Mouse (Mus musculus) thymus, adult 2 months (tissue): ENCODE measurements around the gene Gm4498. TPM values are rescaled to one million over a fixed set of nuclear protein-coding genes. Genes with fewer than 3 reads are reported as not detected.
"Not testable (repeated sequence)": the region's sequence is repeated elsewhere in the genome, so short reads cannot be mapped to it uniquely, and the experiment has no call there.

Source experiments
- DNase-seq: peaks from one replicate; pipeline ENCODE4 v3.0.0; 2021
- H3K27ac ChIP-seq: fragments of 200-500 bp; 2 replicates; pipeline ENCODE4 v1.5.1; 2012; ENCODE audit warnings: low read length, control low read depth; ENCODE audit not compliant: control insufficient read depth, insufficient read depth
- H3K27me3 ChIP-seq: fragments of 200-500 bp; 2 replicates; pipeline ENCODE4 v1.6.1; 2012; ENCODE audit warnings: mild to moderate bottlenecking, low read length, moderate library complexity, mixed read lengths; ENCODE audit not compliant: control insufficient read depth, insufficient read depth
- H3K36me3 ChIP-seq: fragments of 200-500 bp; 2 replicates; pipeline ENCODE4 v1.6.1; 2012; ENCODE audit warnings: mild to moderate bottlenecking, low read length, moderate library complexity; ENCODE audit not compliant: control insufficient read depth, insufficient read depth
- H3K4me1 ChIP-seq: fragments of 200-500 bp; replicated peaks from 2 replicates; pipeline ENCODE4 v1.6.1; 2012; ENCODE audit warnings: low read length; ENCODE audit not compliant: control insufficient read depth, insufficient read depth
- H3K4me3 ChIP-seq: fragments of 200-500 bp; 2 replicates; pipeline ENCODE4 v1.5.1; 2012; ENCODE audit warnings: mild to moderate bottlenecking, low read length, control low read depth, moderate library complexity; ENCODE audit not compliant: control insufficient read depth, insufficient read depth
- WGBS: fragments of 180-500 bp; shearing (Covaris S2); methylation state at CpG from one replicate; pipeline ENCODE4 v1.1.7; 2018; 5-methylcytosine and 5-hydroxymethylcytosine counted together
- polyA plus RNA-seq: library from polyadenylated mRNA; depleted of rRNA; stranded (reverse); fragments of >200 nt; gene quantifications from 2 replicates; pipeline ENCODE4 v1.2.3, GENCODE M21; 2012; rRNA removed

The Gm4498 gene
- polyA plus RNA-seq, result not detected in 2 replicates

DNA sequence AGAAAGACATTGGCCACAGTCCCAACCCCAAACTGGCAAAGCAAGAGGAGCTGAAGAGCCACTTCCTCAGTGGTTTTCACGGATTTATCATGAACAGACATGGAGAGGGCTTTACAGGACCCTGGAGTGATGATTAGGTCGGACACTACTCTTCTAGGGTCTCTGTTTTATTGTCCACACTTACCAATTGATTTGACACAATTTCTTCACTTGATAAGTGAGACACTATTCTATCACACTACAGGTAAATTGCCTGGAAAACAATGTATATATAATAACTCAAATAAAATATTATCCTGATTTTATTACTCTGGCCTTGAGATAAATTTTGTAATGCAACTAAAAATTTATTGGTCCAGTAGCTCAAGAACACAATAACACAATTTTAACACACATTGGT, at the start of gene Gm4498:
Gene Gm4498, minus strand, starts transcription at position 101 of the 400 bp plus-strand sequence.
- H3K27ac ChIP-seq, H3K4me1 ChIP-seq: not testable (repeated sequence)
- WGBS, result no CpG with 5 or more reads among the region's 2 CpGs

DNA sequence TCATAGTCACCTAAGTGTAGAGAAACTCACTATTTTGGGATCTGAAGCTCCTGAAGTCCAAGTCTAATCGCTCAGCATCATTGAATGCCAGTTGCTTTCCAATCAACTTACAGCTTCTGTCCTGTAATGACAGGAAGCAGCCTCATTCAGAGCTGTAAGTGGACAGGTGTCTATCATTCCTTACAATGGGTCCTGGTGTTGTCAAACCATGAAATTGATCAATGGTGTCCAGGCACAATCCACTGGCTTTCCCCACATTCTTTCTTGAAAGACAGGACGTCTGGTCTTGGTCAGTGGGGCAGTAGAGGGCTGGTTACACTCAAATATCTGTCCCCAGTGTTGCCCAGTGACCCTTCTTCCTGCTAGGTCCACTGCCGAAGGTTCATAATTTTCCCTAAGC, 29.1 kb upstream of the Gm4498 start, which contains the start of gene Gm5890:
Gene Gm5890, minus strand, starts transcription at position 101 of the 400 bp plus-strand sequence.
- no CpG with 5 or more reads among the region's 3 CpGs for WGBS

More for the DNA sequence above, at the start of gene Gm4498:
- H3K27me3 ChIP-seq, H3K36me3 ChIP-seq, H3K4me3 ChIP-seq, DNase-seq: not testable (repeated sequence)

DNA sequence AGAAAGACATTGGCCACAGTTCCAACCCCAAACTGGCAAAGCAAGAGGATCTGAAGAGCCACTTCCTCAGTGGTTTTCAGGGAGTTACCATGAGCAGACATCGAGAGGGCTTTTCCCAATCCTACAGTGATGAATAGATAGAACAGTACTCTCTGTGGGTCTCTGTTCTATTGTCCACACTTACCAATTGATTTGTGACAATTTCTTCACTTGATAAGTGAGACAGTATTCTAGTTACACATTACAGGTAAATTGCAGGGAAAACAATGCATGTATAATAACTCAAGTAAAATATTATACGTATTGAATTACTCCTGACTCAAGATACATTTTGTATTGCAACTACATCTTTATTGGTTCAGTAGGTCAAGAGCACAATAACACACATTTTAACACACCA, 28.1 kb downstream of the Gm4498 start, which contains the start of gene Gm6164:
Gene Gm6164, minus strand, starts transcription at position 101 of the 400 bp plus-strand sequence.
- H3K36me3 ChIP-seq, H3K27me3 ChIP-seq, H3K4me1 ChIP-seq, DNase-seq, H3K4me3 ChIP-seq, H3K27ac ChIP-seq: not testable (repeated sequence)
- no CpG with 5 or more reads among the region's 2 CpGs for WGBS

More for the DNA sequence above, 29.1 kb upstream of the Gm4498 start, which contains the start of gene Gm5890:
- not testable (repeated sequence) for H3K27ac ChIP-seq, DNase-seq, H3K4me3 ChIP-seq, H3K27me3 ChIP-seq, H3K36me3 ChIP-seq, H3K4me1 ChIP-seq

DNA sequence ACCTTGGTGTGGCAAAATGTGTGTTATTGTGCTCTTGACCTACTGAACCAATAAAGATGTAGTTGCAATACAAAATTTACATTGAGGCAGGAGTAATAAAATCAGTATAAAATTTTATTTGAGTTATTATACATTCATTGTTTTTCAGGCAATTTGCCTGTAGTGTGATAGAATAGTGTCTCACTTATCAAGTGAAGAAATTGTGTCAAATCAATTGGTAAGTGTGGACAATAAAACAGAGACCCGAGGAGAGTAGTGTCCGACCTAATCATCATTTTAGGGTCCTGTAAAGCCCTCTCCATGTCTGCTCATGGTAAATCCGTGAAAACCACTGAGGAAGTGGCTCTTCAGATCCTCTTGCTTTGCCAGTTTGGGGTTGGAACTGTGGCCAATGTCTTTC, 40.2 kb downstream of the Gm4498 start, which contains the start of gene Vmn1r95:
Gene Vmn1r95, plus strand, starts transcription at position 301 of the 400 bp plus-strand sequence.
- H3K4me3 ChIP-seq, DNase-seq, H3K4me1 ChIP-seq, H3K27me3 ChIP-seq, H3K27ac ChIP-seq, H3K36me3 ChIP-seq: not testable (repeated sequence)
- WGBS, result no CpG with 5 or more reads among the region's 3 CpGs

Other genes with a start within 250 kb of the Gm4498 start
- 0.03 TPM in 1 of 2 replicates, not detected in the other for gene Nlrp9b, start 242.4 kb downstream of the Gm4498 start, polyA plus RNA-seq
- not detected in 2 replicates for gene Vmn1r91, start 134.1 kb downstream of the Gm4498 start, polyA plus RNA-seq
- not detected in 2 replicates for gene Gm16442, start 111.2 kb downstream of the Gm4498 start, polyA plus RNA-seq
- gene Vmn1r93, start 94.7 kb downstream of the Gm4498 start, polyA plus RNA-seq, result not detected in 2 replicates
- not detected in 2 replicates for gene Vmn1r94, start 65.5 kb downstream of the Gm4498 start, polyA plus RNA-seq
- not detected in 2 replicates for gene Vmn1r95, start 40.1 kb downstream of the Gm4498 start, polyA plus RNA-seq
- not detected in 2 replicates for gene Gm6164, start 28.2 kb downstream of the Gm4498 start, polyA plus RNA-seq
- gene Gm5890, start 29.0 kb upstream of the Gm4498 start, polyA plus RNA-seq, result not detected in 2 replicates
- gene Gm4133, start 100.2 kb upstream of the Gm4498 start, polyA plus RNA-seq, result not detected in 2 replicates
- not detected in 2 replicates for gene Gm5728, start 141.6 kb upstream of the Gm4498 start, polyA plus RNA-seq
- gene Vmn1r100, start 184.1 kb upstream of the Gm4498 start, polyA plus RNA-seq, result not detected in 2 replicates
- not detected in 2 replicates for gene Vmn1r101, start 208.8 kb upstream of the Gm4498 start, polyA plus RNA-seq
- gene Gm10670, start 241.1 kb upstream of the Gm4498 start, polyA plus RNA-seq, result not detected in 2 replicates